Mouse (Mus musculus): ENCODE measurements around the gene Gpr87. TPM values are rescaled to one million over a fixed set of nuclear protein-coding genes. Genes with fewer than 3 reads are reported as not detected.

The Gpr87 gene
- total RNA-seq (2021): not detected
- long read RNA-seq, experiment 1, partial matches to known transcripts: 0 of 2 reads
- long read RNA-seq, experiment 1, other reads (novel, unspliced or antisense): 0 of 2 reads
- long read RNA-seq, experiment 2: 0 reads

GRCm38 (mm10) chr3:59194938-59195337, at the start of gene Gpr87:
Gpr87 (minus strand) TSS chr3:59195104.
- no peak for DNase-seq (ENCODE audit: low spot score in 2 of 2)

- DNase-seq (ENCODE audit: low spot score in 2 of 2): no peak
Measured at GRCm38 (mm10) chr3:59243384-59243783, 48.5 kb upstream of the Gpr87 start.

GRCm38 (mm10) chr3:59234878-59235277, 40.0 kb upstream of the Gpr87 start:
- no peak for DNase-seq (ENCODE audit: low spot score in 2 of 2)

GRCm38 (mm10) chr3:59230912-59231311, 36.0 kb upstream of the Gpr87 start:
- no peak for DNase-seq (ENCODE audit: low spot score in 2 of 2)

GRCm38 (mm10) chr3:59228730-59229551, 34.0 kb upstream of the Gpr87 start:
- DNase-seq (ENCODE audit: low spot score in 2 of 2): no peak

- no peak for DNase-seq (ENCODE audit: low spot score in 2 of 2)
Measured at GRCm38 (mm10) chr3:59227696-59228095, 32.8 kb upstream of the Gpr87 start.

GRCm38 (mm10) chr3:59225411-59225810, 30.5 kb upstream of the Gpr87 start:
- DNase-seq (ENCODE audit: low spot score in 2 of 2): no peak

- no peak for DNase-seq (ENCODE audit: low spot score in 2 of 2)
Measured at GRCm38 (mm10) chr3:59222303-59222702, 27.4 kb upstream of the Gpr87 start.

- no peak for DNase-seq (ENCODE audit: low spot score in 2 of 2)
Measured at GRCm38 (mm10) chr3:59219326-59219725, 24.4 kb upstream of the Gpr87 start.

GRCm38 (mm10) chr3:59217211-59217610, 22.3 kb upstream of the Gpr87 start:
- no peak for DNase-seq (ENCODE audit: low spot score in 2 of 2)

GRCm38 (mm10) chr3:59212404-59212803, 17.5 kb upstream of the Gpr87 start:
- DNase-seq (ENCODE audit: low spot score in 2 of 2): no peak

- DNase-seq (ENCODE audit: low spot score in 2 of 2): no peak
Measured at GRCm38 (mm10) chr3:59211784-59212183, 16.9 kb upstream of the Gpr87 start.

GRCm38 (mm10) chr3:59210727-59211126, 15.8 kb upstream of the Gpr87 start, which contains the start of gene P2ry13:
P2ry13 (minus strand) TSS chr3:59210882.
- no peak for DNase-seq (ENCODE audit: low spot score in 2 of 2)

GRCm38 (mm10) chr3:59210089-59210488, 15.2 kb upstream of the Gpr87 start:
- DNase-seq (ENCODE audit: low spot score in 2 of 2): no peak

- DNase-seq (ENCODE audit: low spot score in 2 of 2): no peak
Measured at GRCm38 (mm10) chr3:59208650-59209548, 14.0 kb upstream of the Gpr87 start.

- no peak for DNase-seq (ENCODE audit: low spot score in 2 of 2)
Measured at GRCm38 (mm10) chr3:59205941-59206340, 11.0 kb upstream of the Gpr87 start.

- no peak for DNase-seq (ENCODE audit: low spot score in 2 of 2)
Measured at GRCm38 (mm10) chr3:59204719-59205503, 10.0 kb upstream of the Gpr87 start.

GRCm38 (mm10) chr3:59203802-59204520, 9.1 kb upstream of the Gpr87 start:
- no peak for DNase-seq (ENCODE audit: low spot score in 2 of 2)

GRCm38 (mm10) chr3:59197329-59197948, 2.5 kb upstream of the Gpr87 start:
- no peak for DNase-seq (ENCODE audit: low spot score in 2 of 2)

GRCm38 (mm10) chr3:59194099-59194498, 805 bp downstream of the Gpr87 start:
- no peak for DNase-seq (ENCODE audit: low spot score in 2 of 2)

All from gastrocnemius, postnatal 4 days (tissue).